Mouse (Mus musculus): ENCODE measurements around the gene Drg1. TPM values are rescaled to one million over a fixed set of nuclear protein-coding genes. Genes with fewer than 3 reads are reported as not detected.
"Not testable (repeated sequence)": the region's sequence is repeated elsewhere in the genome, so short reads cannot be mapped to it uniquely, and the experiment has no call there.

Gene Drg1
- polyA plus RNA-seq, 1 experiment from 2014 or later, result 245 TPM

DNA sequence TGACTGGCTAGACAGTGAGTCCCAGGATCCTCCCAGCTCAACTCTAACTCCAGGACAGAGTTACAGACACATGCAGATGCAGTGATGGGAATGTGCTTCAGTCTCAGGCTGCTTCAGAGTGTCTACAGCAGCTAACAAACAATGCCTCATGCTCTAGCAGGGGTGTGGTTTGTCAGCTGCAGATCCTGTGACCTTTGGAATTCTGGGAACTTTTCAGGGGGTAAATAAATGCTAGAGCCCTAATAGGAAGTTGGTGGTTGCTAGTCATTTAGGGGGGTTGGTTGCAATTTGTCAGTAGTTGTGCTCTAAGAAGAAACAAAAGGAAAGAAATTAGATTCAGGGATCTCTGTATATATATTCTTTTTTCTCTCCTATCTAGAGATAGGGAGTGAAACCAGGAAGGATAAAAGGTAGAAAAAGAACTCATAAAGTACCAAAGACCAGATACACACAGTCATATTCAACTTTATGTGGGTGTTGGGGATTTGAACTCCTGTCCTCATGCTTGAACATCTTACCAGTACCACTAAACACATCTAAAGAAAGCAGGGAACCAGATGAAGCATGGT lies 125.2 kb downstream of the Drg1 start:
- H3K9ac ChIP-seq (ENCODE audit: low read length); ATAC-seq (ENCODE audit: insufficient number of reproducible peaks, low FRiP score, low TSS enrichment, low read depth); DNase-seq (ENCODE audit: low spot score); H3K27ac ChIP-seq (replicated peaks; ENCODE audit: low read depth, low read length); H3K27me3 ChIP-seq (ENCODE audit: control insufficient read depth, insufficient read depth, low read length); H3K4me1 ChIP-seq (ENCODE audit: control insufficient read depth, insufficient read depth, low read length); H3K36me3 ChIP-seq (ENCODE audit: control insufficient read depth, insufficient read depth, low read length); H3K4me2 ChIP-seq (ENCODE audit: low read depth, severe bottlenecking); H3K4me3 ChIP-seq (ENCODE audit: low read depth, low read length): not testable (repeated sequence)
- H3K9me3 ChIP-seq (ENCODE audit: control insufficient read depth, low read length), result peaks cover 17% of the 10 kb centered on the region

DNA sequence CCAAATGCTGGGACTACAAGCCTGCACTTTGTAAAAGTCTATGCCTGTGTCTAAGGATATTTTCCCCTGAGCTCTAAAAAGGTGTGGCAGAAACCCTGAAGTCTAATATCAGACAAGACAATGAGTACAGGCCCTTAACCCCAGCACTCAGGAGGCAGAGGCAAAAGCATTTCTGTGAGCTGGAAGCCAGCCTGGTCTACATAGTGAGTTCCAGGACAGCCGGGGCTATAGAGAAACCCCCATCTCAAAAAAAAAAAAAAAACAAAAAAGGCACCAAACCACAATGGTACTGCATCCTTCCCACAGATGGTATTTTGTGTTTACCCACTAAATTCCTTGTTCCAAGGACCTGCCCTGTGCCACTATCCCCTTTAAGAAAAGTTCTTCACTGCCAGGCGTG lies 127.9 kb downstream of the Drg1 start:
- H3K9ac ChIP-seq (ENCODE audit: low read length); H3K36me3 ChIP-seq (ENCODE audit: control insufficient read depth, insufficient read depth, low read length); DNase-seq (ENCODE audit: low spot score); H3K4me3 ChIP-seq (ENCODE audit: low read depth, low read length); H3K27me3 ChIP-seq (ENCODE audit: control insufficient read depth, insufficient read depth, low read length); H3K27ac ChIP-seq (replicated peaks; ENCODE audit: low read depth, low read length); H3K4me1 ChIP-seq (ENCODE audit: control insufficient read depth, insufficient read depth, low read length); ATAC-seq (ENCODE audit: insufficient number of reproducible peaks, low FRiP score, low TSS enrichment, low read depth); H3K4me2 ChIP-seq (ENCODE audit: low read depth, severe bottlenecking): not testable (repeated sequence)
- peaks cover 14% of the 10 kb centered on the region for H3K9me3 ChIP-seq (ENCODE audit: control insufficient read depth, low read length)
- 94% methylated on average over 2 of the region's 2 CpGs for WGBS

Other genes with a start within 250 kb of the Drg1 start
- gene Sfi1, start 73.0 kb downstream of the Drg1 start, polyA plus RNA-seq (2014; fragmentation: Nextera tagmentation; extraction: Ambion mirVana), result 9.3 and 9.9 TPM in 2 replicates
- 74.7 and 87.8 TPM in 2 replicates for gene Eif4enif1, start 64.0 kb downstream of the Drg1 start, polyA plus RNA-seq (2014; fragmentation: Nextera tagmentation; extraction: Ambion mirVana)
- gene Patz1, start 22.5 kb upstream of the Drg1 start, polyA plus RNA-seq (2014; fragmentation: Nextera tagmentation; extraction: Ambion mirVana), result 64.6 and 72.3 TPM in 2 replicates
- 10.2 and 11.5 TPM in 2 replicates for gene Pik3ip1, start 64.0 kb upstream of the Drg1 start, polyA plus RNA-seq (2014; fragmentation: Nextera tagmentation; extraction: Ambion mirVana)
- 45.5 and 51.6 TPM in 2 replicates for gene Limk2, start 142.8 kb upstream of the Drg1 start, polyA plus RNA-seq (2014; fragmentation: Nextera tagmentation; extraction: Ambion mirVana)
- gene Rnf185, start 185.9 kb upstream of the Drg1 start, polyA plus RNA-seq (2014; fragmentation: Nextera tagmentation; extraction: Ambion mirVana), result 42.4 and 48.0 TPM in 2 replicates
- 0.75 and 0.76 TPM in 2 replicates for gene Pla2g3, start 221.9 kb upstream of the Drg1 start, polyA plus RNA-seq (2014; fragmentation: Nextera tagmentation; extraction: Ambion mirVana)
- gene Inpp5j, start 238.4 kb upstream of the Drg1 start, polyA plus RNA-seq (2014; fragmentation: Nextera tagmentation; extraction: Ambion mirVana), result 0.08 TPM in 1 of 2 replicates, not detected in the other
- 53.0 and 54.6 TPM in 2 replicates for gene Selenom, start 248.3 kb upstream of the Drg1 start, polyA plus RNA-seq (2014; fragmentation: Nextera tagmentation; extraction: Ambion mirVana)